Mouse (Mus musculus): Measurements from ENCODE around the gene Gm14137. TPM values are rescaled to one million over a fixed set of nuclear protein-coding genes. Genes with fewer than 3 reads are reported as not detected.

Gene Gm14137
- polyA plus RNA-seq, 1 experiment from 2014 or later, result 0.90 TPM

DNA sequence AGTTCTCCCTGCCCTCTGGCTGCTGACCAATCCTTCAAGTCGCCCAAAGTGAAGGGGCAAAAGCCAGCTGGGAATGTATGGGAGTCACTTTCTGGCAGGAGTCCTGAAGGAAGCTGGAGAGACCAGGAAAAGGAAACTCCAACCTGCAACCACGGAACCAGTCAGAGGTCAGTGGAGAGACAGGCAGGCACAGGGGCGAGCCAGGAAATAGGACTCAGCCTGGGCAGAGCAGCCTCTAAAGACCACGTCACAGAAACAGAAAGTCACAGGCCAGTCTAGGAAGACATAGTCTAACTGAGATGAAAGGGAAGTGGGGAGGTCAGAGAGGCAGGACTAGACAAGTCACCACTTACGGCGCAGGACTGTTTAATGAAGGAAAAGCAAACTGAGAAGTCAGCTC, 1.3 kb downstream of the Gm14137 start:
- H3K9ac ChIP-seq (replicated peaks), result no peak overlapping the region
- no peak overlapping the region for H3K27ac ChIP-seq (replicated peaks)
- no peak overlapping the region for H3K4me2 ChIP-seq (replicated peaks)
- H3K4me3 ChIP-seq, result no peak overlapping the region
- 81% methylated on average over 6 of the region's 6 CpGs for WGBS
- peaks cover 20% of the 10 kb centered on the region for H3K36me3 ChIP-seq
- H3K4me1 ChIP-seq, result peaks cover 15% of the 10 kb centered on the region
- no peak for ATAC-seq (replicated peaks)
- no peaks in the 10 kb centered on the region for H3K27me3 ChIP-seq
- no peaks in the 10 kb centered on the region for H3K9me3 ChIP-seq

DNA sequence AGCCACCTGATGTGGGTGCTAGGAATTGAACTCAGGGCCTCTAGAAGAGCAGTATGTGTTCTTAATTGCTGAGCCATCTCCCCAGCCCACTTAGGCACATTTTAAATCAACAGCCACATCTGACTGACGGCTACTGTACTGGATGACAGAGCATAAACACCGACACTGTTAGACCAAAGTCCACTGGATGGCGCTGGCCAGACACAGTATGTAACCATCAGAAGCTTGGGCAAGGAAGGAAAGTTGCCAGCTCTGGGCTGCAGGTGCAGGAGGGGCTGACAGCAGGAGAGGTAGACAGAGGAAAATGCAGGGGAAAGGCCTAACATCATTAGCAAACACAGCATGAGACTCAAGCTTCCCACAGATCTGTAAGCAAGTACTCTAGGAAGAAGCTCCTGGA, 2.5 kb downstream of the Gm14137 start:
- WGBS, result 56% methylated on average over 3 of the region's 3 CpGs
- peaks cover 15% of the 10 kb centered on the region for H3K4me1 ChIP-seq
- no peak overlapping the region for H3K4me2 ChIP-seq (replicated peaks)
- peaks cover 25% of the 10 kb centered on the region for H3K36me3 ChIP-seq
- no peak overlapping the region for H3K4me3 ChIP-seq
- H3K9ac ChIP-seq (replicated peaks), result no peak overlapping the region
- no peaks in the 10 kb centered on the region for H3K27me3 ChIP-seq
- no peak overlapping the region for H3K27ac ChIP-seq (replicated peaks)
- ATAC-seq (replicated peaks), result no peak
- H3K9me3 ChIP-seq, result no peaks in the 10 kb centered on the region

DNA sequence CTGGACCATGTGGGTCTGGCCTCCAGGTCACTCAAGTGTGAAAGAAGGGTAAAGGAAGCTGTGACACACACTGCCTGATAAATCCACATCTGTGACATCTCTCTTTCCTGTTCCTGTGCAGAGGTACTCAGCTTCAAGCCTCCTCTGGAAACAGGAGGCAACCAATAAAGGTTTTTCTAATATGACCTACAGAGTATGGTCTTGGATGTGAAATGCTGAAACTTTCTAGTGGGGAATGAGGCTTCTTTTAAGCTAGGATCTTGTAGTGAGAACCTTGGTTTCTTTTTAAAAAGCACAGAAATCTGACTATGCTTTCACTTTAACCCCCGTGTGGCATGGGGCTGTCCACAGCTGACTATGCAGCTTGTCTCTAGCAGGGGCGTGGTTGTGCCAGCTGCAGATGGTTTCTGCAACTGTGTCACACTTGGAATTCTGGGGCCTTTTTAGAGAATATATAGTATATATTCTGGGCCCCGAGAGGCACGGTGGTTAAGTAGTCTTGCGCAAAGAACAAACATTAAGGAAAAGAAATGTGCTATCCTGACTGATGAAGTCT, 3.2 kb downstream of the Gm14137 start:
- H3K4me1 ChIP-seq, result peaks cover 14% of the 10 kb centered on the region
- H3K4me3 ChIP-seq, result no peak overlapping the region
- no peaks in the 10 kb centered on the region for H3K9me3 ChIP-seq
- no peak overlapping the region for H3K4me2 ChIP-seq (replicated peaks)
- ATAC-seq (replicated peaks), result no peak
- 94% methylated on average over 5 of the region's 5 CpGs for WGBS
- H3K9ac ChIP-seq (replicated peaks), result no peak overlapping the region
- H3K27me3 ChIP-seq, result no peaks in the 10 kb centered on the region
- no peak overlapping the region for H3K27ac ChIP-seq (replicated peaks)
- peaks cover 29% of the 10 kb centered on the region for H3K36me3 ChIP-seq

DNA sequence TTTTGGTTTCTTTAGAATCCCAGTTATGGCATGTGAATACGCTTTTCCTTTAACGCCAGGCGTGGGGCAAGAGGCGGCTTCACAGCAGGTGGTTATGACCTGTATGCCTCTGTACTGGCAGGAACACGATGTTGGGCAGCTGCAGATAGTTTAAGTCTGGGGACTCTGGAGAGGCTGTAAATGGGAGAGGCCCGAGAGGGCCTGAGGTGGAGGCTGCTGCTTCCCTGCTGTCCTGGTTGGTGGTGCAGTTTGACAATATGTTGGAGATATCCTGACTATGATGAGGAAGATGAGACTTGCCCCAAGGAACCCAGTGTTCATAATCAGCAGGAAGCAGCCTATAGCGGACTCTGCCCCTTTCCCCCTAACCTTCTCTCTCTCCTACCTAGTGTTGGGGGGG, 8.6 kb downstream of the Gm14137 start:
- Histone ChIP-seq H3K27ac (replicated peaks) (no peak overlapping the region), H3K36me3 (peaks cover 46% of the 10 kb centered on the region), H3K4me3 (no peak overlapping the region), H3K27me3 (no peaks in the 10 kb centered on the region), H3K9me3 (no peaks in the 10 kb centered on the region), H3K9ac (replicated peaks) (no peak overlapping the region), H3K4me1 (no peaks in the 10 kb centered on the region), H3K4me2 (replicated peaks) (no peak overlapping the region)
- 81% methylated on average over 7 of the region's 7 CpGs for WGBS
- ATAC-seq (replicated peaks), result no peak

DNA sequence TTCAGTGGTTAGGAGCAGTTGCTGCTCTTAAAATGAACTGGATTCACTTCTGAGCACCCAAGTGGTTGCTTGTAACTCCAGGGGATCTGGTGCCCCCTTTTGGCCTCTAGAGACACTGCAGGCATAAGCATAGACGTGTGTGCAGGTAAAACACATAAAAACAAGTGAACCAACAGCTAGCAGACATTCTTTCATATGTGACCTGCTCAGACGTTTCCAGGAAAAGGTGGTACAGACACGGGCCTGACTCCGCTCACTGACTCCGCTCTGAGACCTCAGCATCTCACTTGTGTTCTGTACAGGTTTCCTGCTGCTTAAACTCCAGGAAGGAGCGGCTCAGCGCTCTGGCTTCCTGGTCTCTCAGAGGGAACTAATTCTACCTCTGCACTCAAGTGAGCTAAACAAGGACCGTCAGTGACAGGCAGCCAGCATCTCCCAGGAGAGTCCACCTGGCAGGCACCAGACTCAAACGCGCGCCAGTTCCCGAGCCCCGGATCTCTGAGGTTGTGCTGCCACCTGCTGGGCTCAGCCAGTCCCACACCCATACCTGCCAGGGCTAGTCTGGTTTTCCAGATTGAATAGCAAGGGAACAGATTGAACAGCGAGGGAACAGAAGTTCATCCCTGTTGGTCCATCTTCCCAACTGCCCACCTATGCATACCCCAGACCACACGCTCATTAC, 14.9 kb downstream of the Gm14137 start:
- WGBS, result 6% methylated on average over 15 of the region's 15 CpGs
- Histone ChIP-seq H3K4me1 (peaks cover 11% of the 10 kb centered on the region), H3K9me3 (no peaks in the 10 kb centered on the region), H3K36me3 (peaks cover 12% of the 10 kb centered on the region), H3K27ac (replicated peaks) (no peak overlapping the region), H3K27me3 (no peaks in the 10 kb centered on the region), H3K4me3 (peak overlapping the region; percentile 27), H3K4me2 (replicated peaks) (peak overlapping the region; percentile 49), H3K9ac (replicated peaks) (0 out of 2 replicates have a peak overlapping the region, but pooled peaks have one; percentile 17)
- peak; percentile 86 for ATAC-seq (replicated peaks)

DNA sequence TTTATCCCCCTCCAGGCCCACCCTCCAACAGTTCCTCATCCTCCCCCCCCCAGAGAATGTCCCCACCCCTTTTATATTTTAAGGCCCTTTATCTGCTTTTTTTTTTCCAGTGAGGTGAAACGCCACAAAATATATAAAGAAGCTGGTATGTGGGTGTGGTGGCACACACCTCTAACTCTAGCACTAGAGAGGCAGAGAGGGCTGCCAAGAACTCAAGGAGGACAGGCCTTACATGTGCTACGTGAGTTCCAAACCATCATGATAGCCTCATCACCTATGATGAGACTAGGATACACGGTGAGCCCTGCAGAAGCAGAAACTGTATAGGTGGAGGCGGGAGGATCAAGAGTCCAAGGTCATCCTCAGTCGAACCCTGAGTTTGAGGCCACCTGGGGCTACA, 16.7 kb downstream of the Gm14137 start:
- H3K27me3 ChIP-seq, result no peaks in the 10 kb centered on the region
- 90% methylated on average over 5 of the region's 5 CpGs for WGBS
- H3K4me1 ChIP-seq, result peaks cover 13% of the 10 kb centered on the region
- H3K9ac ChIP-seq (replicated peaks), result no peak overlapping the region
- ATAC-seq (replicated peaks), result no peak
- no peak overlapping the region for H3K4me2 ChIP-seq (replicated peaks)
- no peak overlapping the region for H3K27ac ChIP-seq (replicated peaks)
- H3K9me3 ChIP-seq, result no peaks in the 10 kb centered on the region
- H3K36me3 ChIP-seq, result no peaks in the 10 kb centered on the region
- no peak overlapping the region for H3K4me3 ChIP-seq

DNA sequence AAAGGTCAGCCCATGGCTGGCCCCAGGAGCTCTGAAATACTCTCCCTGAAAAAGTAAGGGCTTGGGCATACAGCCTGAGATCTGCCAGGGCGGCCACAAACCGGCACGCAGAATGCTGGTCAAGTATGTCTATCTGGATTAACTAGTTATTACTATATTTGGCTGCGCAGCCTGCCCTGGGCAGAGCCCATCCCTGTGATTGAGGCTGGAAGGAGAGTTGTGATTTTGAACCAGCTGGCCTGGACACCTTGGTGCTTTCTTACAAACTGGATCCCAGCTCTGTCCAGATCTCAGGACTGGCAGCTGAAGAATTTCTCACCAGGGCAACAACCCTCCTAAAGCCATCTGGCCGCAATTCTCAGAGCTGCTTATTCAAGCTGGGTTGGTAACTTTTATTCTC, 19.8 kb downstream of the Gm14137 start:
- Histone ChIP-seq H3K4me3 (no peak overlapping the region), H3K27ac (replicated peaks) (no peak overlapping the region), H3K9me3 (no peaks in the 10 kb centered on the region), H3K36me3 (no peaks in the 10 kb centered on the region), H3K4me1 (peaks cover 18% of the 10 kb centered on the region), H3K27me3 (no peaks in the 10 kb centered on the region), H3K9ac (replicated peaks) (no peak overlapping the region), H3K4me2 (replicated peaks) (no peak overlapping the region)
- ATAC-seq (replicated peaks), result 0 out of 2 replicates have a peak, but pooled peaks have one; percentile 51
- WGBS, result 83% methylated on average over 5 of the region's 5 CpGs

DNA sequence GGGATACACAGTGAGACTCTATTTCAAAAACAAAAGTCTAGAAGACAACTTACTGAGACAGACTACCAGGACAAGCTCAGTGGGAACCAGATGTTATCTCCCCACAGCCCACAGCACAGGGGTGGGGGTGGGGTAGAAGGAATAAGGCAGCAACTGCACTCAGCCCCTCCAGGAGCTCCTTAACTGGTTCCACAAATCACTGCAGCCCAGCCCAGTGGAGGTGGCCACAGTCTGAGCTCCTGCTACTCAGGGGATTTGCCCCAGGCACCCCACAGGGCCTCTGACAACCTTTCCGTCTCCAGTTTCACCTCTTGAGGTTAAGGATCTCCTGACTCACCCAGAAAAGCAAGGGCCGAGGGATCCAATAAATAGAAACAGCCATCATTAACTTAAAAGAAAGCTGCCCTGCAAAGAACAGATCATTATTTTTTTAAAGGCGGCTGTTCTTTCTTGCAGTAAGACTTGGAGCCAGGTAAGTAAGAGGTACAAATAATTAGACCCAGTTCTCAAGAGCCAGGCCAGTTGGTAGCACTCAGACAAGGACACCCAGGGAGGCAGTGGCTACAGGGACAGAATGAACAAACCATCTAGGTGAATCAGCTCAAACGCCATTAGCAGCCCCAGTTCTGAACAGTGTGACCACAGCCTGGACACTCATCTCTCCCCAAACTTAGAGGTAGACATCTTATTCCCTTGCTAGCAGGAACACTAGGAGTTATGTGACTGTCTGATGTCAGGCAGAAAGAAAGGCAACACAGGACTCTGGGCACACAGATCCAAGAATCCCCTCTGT, 22.2 kb downstream of the Gm14137 start:
- H3K36me3 ChIP-seq, result no peaks in the 10 kb centered on the region
- no peak overlapping the region for H3K4me3 ChIP-seq
- no peak overlapping the region for H3K9ac ChIP-seq (replicated peaks)
- WGBS, result 32% methylated on average over 4 of the region's 4 CpGs
- H3K4me2 ChIP-seq (replicated peaks), result no peak overlapping the region
- H3K4me1 ChIP-seq, result peaks cover 15% of the 10 kb centered on the region; the same call in 1 of the 2 replicates
- no peaks in the 10 kb centered on the region for H3K9me3 ChIP-seq
- H3K27ac ChIP-seq (replicated peaks), result no peak overlapping the region
- no peak for ATAC-seq (replicated peaks)
- H3K27me3 ChIP-seq, result no peaks in the 10 kb centered on the region

DNA sequence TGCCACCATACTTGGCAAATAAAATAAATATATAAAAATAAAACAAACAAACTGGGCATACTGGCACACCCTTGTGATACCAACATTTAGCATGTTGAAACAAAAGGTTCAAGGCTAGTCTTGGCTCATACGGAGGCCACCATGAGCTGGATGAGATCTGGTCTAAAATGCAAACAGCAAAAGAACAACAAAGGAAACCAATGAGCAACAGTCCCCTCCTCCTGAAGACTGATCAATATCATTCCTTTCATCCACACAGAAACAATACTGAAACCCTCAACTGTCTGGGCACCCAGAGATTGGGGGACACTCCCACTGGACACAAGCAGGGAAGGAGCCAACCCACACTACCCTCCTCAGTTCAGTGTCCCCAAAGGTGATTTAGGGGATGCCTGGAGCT, 23.2 kb downstream of the Gm14137 start:
- ATAC-seq (replicated peaks), result no peak
- peaks cover 15% of the 10 kb centered on the region; the same call in 1 of the 2 replicates for H3K4me1 ChIP-seq
- H3K4me2 ChIP-seq (replicated peaks), result no peak overlapping the region
- no peaks in the 10 kb centered on the region for H3K27me3 ChIP-seq
- no peaks in the 10 kb centered on the region for H3K9me3 ChIP-seq
- H3K9ac ChIP-seq (replicated peaks), result no peak overlapping the region
- WGBS, result 71% methylated on average over 1 of the region's 1 CpGs
- no peaks in the 10 kb centered on the region for H3K36me3 ChIP-seq
- no peak overlapping the region for H3K4me3 ChIP-seq
- H3K27ac ChIP-seq (replicated peaks), result no peak overlapping the region

DNA sequence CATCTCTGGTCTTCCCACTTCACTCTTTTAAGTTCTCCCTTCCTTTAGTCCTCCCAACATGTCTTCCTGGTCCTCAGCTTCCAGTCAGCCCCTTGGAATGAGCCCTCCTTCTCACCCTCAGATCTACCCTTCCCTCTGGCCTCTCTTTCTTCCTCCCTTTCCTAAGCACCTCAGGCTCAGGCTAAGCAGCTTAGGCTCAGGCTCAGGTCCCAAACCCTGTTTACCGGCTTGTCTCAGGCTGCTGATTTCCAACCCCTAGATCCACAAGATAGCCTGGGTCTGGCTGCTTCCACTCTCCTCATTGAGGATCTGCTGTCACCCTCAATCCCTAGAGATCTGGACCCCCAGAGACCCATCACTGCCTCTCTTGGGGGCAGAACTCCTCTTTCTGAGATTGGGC, 23.7 kb downstream of the Gm14137 start:
- WGBS, result 27% methylated on average over 1 of the region's 1 CpGs
- H3K4me1 ChIP-seq, result peaks cover 17% of the 10 kb centered on the region; the same call in 1 of the 2 replicates
- ATAC-seq (replicated peaks), result no peak
- H3K4me3 ChIP-seq, result no peak overlapping the region
- H3K27me3 ChIP-seq, result no peaks in the 10 kb centered on the region
- H3K4me2 ChIP-seq (replicated peaks), result no peak overlapping the region
- H3K9me3 ChIP-seq, result no peaks in the 10 kb centered on the region
- no peaks in the 10 kb centered on the region for H3K36me3 ChIP-seq
- H3K9ac ChIP-seq (replicated peaks), result no peak overlapping the region
- no peak overlapping the region for H3K27ac ChIP-seq (replicated peaks)

DNA sequence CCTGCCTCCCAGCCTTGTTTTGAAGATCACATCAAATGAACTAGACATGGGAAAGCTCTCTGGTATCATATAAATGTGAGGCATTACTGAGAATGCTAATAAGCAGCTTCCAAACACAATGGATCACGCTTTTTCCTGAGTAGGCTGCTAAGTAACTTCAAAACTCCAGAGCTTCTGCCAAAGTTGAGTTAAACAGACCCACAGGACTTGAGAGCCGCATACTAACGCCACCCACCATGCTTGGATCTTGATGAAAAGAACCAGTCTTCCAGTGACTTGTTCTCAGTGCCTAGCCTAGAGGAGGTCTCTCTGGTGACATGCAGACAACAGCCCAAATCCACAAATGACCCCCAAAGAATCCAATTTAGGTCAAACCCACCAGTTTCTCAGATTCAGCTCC, 24.6 kb downstream of the Gm14137 start:
- no peak overlapping the region for H3K4me3 ChIP-seq

DNA sequence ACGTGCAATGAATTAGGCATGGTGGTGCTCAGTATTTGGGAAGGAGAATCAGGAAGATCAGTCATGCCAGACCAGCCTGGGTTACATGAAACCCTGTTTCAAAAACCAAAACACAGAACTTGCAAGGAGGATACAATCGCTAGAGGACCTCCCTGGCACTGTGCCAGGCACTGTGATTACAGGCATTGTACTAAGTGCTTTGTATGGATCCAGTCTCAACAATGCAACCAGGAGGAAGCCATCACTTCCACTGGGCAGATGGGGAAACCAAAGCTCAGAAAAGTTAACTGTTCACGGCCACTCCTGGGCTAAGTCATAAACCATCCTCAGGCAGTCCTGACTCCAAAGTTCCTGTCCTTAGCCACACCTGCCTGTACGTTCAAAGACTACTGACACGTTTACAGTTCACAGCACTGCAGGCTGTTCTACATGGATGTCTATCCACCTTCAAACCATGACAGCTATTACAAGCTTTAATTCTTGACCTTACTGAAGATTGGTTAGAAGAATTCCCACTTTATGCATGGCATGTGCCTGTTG, 28.7 kb downstream of the Gm14137 start:
- H3K4me1 ChIP-seq, result peaks cover 25% of the 10 kb centered on the region
- 52% methylated on average over 5 of the region's 5 CpGs for WGBS
- no peak overlapping the region for H3K4me3 ChIP-seq
- H3K36me3 ChIP-seq, result no peaks in the 10 kb centered on the region
- no peaks in the 10 kb centered on the region for H3K9me3 ChIP-seq
- no peak overlapping the region for H3K27ac ChIP-seq (replicated peaks)
- H3K9ac ChIP-seq (replicated peaks), result no peak overlapping the region
- no peak overlapping the region for H3K4me2 ChIP-seq (replicated peaks)
- H3K27me3 ChIP-seq, result no peaks in the 10 kb centered on the region
- no peak for ATAC-seq (replicated peaks)

More for the DNA sequence above, 24.6 kb downstream of the Gm14137 start:
- peaks cover 20% of the 10 kb centered on the region; the same call in 1 of the 2 replicates for H3K4me1 ChIP-seq
- no peak overlapping the region for H3K4me2 ChIP-seq (replicated peaks)
- no peaks in the 10 kb centered on the region for H3K27me3 ChIP-seq
- H3K27ac ChIP-seq (replicated peaks), result no peak overlapping the region
- no peak for ATAC-seq (replicated peaks)
- H3K9me3 ChIP-seq, result no peaks in the 10 kb centered on the region
- H3K36me3 ChIP-seq, result no peaks in the 10 kb centered on the region
- 19% methylated on average over 3 of the region's 3 CpGs for WGBS
- no peak overlapping the region for H3K9ac ChIP-seq (replicated peaks)

Measured in forebrain, embryonic 15.5 days (tissue).